In the genomic region with DNA sequence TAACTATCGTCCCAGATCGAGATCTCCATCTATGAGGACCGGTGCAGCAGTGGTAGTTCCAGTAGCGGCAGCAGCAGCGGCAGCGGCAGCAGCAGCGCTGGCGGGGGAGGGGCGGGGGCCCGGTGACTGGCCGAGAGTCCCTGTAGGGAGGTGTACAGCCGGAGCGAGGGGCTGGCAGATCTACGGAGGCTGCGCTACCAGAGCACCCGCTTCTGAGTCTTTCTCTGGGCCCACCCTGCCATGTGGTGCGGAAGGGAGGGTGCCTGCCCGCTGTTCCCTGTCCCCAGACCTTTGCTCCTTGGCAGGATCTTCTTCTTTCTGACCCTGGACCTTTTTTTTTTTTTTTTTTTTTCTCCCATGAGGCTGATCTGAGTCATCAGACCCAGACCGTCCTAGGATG, we compare ENCODE assay signal across 8 mouse cellular contexts. TPM values are rescaled to one million over a fixed set of nuclear protein-coding genes. Genes with fewer than 3 reads are reported as not detected.
A peak's percentile ranks its signal among the peaks of the same experiment; 100 is the strongest.
DNase-seq lines count a peak whose midpoint lies in the region; ATAC-seq lines count a peak whose summit lies in the region.

No protein-coding gene starts in this region.

- H3K27me3 ChIP-seq in embryonic facial prominence, embryonic 10.5 days (replicated peaks; ENCODE audit: low read depth, poor library complexity, severe bottlenecking), result peaks cover 46% of the 10 kb centered on the region
- H3K27me3 ChIP-seq in hindbrain, embryonic 13.5 days, result peaks cover 26% of the 10 kb centered on the region
- H3K27me3 ChIP-seq in limb, embryonic 15.5 days, result peaks cover 27% of the 10 kb centered on the region
- H3K27me3 ChIP-seq in stomach, embryonic 16.5 days (ENCODE audit: control insufficient read depth, insufficient read depth, low read length), result no peaks in the 10 kb centered on the region

- H3K36me3 ChIP-seq in embryonic facial prominence, embryonic 10.5 days (replicated peaks), result no peaks in the 10 kb centered on the region
- H3K36me3 ChIP-seq in hindbrain, embryonic 13.5 days, result peaks cover 38% of the 10 kb centered on the region
- no peaks in the 10 kb centered on the region for H3K36me3 ChIP-seq in limb, embryonic 15.5 days
- no peaks in the 10 kb centered on the region for H3K36me3 ChIP-seq in stomach, embryonic 16.5 days (ENCODE audit: control insufficient read depth, insufficient read depth, low read length)

- peak; percentile 46 for DNase-seq in right cerebral cortex, postnatal 4 days
- no peak for DNase-seq in right cerebral cortex, postnatal 14 days
- peak; percentile 74 for DNase-seq in embryonic facial prominence, embryonic 10.5 days (ENCODE audit: low spot score)
- no peak for DNase-seq in right cerebral cortex, adult 2 months (ENCODE audit: low spot score in 2 of 2)

- H3K9ac ChIP-seq in hindbrain, embryonic 13.5 days, result peak overlapping the region; percentile 64
- H3K9ac ChIP-seq in limb, embryonic 15.5 days, result no peak overlapping the region
- H3K9ac ChIP-seq in stomach, embryonic 16.5 days (ENCODE audit: low read length), result no peak overlapping the region

- ATAC-seq in hindbrain, embryonic 13.5 days (ENCODE audit: low FRiP score), result 0 out of 2 replicates have a peak, but pooled peaks have one; percentile 15
- ATAC-seq in limb, embryonic 15.5 days (ENCODE audit: insufficient number of reproducible peaks, low FRiP score, low TSS enrichment, low read depth), result no peak
- no peak for ATAC-seq in stomach, embryonic 16.5 days (ENCODE audit: insufficient read depth, low FRiP score)
- ATAC-seq in frontal cortex, adult (ENCODE audit: low TSS enrichment), result no peak

- H3K27ac ChIP-seq in embryonic facial prominence, embryonic 10.5 days (replicated peaks), result no peak overlapping the region
- H3K27ac ChIP-seq in hindbrain, embryonic 13.5 days, result no peak overlapping the region
- H3K27ac ChIP-seq in limb, embryonic 15.5 days, result no peak overlapping the region
- H3K27ac ChIP-seq in stomach, embryonic 16.5 days (ENCODE audit: low read length), result no peak overlapping the region

- H3K4me1 ChIP-seq in embryonic facial prominence, embryonic 10.5 days, result peaks cover 13% of the 10 kb centered on the region
- H3K4me1 ChIP-seq in hindbrain, embryonic 13.5 days (replicated peaks), result peaks cover 16% of the 10 kb centered on the region
- H3K4me1 ChIP-seq in limb, embryonic 15.5 days, result peaks cover 5% of the 10 kb centered on the region
- H3K4me1 ChIP-seq in stomach, embryonic 16.5 days (ENCODE audit: control insufficient read depth, insufficient read depth, low read length), result no peaks in the 10 kb centered on the region

- no peaks in the 10 kb centered on the region for H3K9me3 ChIP-seq in embryonic facial prominence, embryonic 10.5 days
- no peaks in the 10 kb centered on the region for H3K9me3 ChIP-seq in hindbrain, embryonic 13.5 days
- no peaks in the 10 kb centered on the region for H3K9me3 ChIP-seq in limb, embryonic 15.5 days
- no peaks in the 10 kb centered on the region for H3K9me3 ChIP-seq in stomach, embryonic 16.5 days (replicated peaks; ENCODE audit: control insufficient read depth, low read length)

- H3K4me2 ChIP-seq in hindbrain, embryonic 13.5 days, result peak overlapping the region; percentile 53
- peak overlapping the region; percentile 34 for H3K4me2 ChIP-seq in limb, embryonic 15.5 days
- H3K4me2 ChIP-seq in stomach, embryonic 16.5 days (ENCODE audit: low read depth, low read length), result peak overlapping the region; percentile 18; the same call in 1 of the 2 replicates

- peak overlapping the region; percentile 46 for H3K4me3 ChIP-seq in embryonic facial prominence, embryonic 10.5 days
- peak overlapping the region; percentile 24 for H3K4me3 ChIP-seq in hindbrain, embryonic 13.5 days
- no peak overlapping the region for H3K4me3 ChIP-seq in limb, embryonic 15.5 days
- no peak overlapping the region for H3K4me3 ChIP-seq in stomach, embryonic 16.5 days (replicated peaks; ENCODE audit: low read length)

- 3% methylated on average over 19 of the region's 19 CpGs for WGBS in embryonic facial prominence, embryonic 10.5 days
- 2% methylated on average over 19 of the region's 19 CpGs for WGBS in hindbrain, embryonic 13.5 days
- under 1% methylated on average over 19 of the region's 19 CpGs for WGBS in limb, embryonic 15.5 days
- WGBS in stomach, embryonic 16.5 days, result 1% methylated on average over 19 of the region's 19 CpGs

RNA-seq across cellular contexts. Expression of gene Golga7b, which starts 21.0 kb away (rescaled TPM):
- 0.58 and 1.2 TPM in 2 replicates for polyA plus RNA-seq in embryonic facial prominence, embryonic 10.5 days (2016; fragmentation: Nextera tagmentation; extraction: Ambion mirVana)
- 38.8 and 40.0 TPM in 2 replicates for polyA plus RNA-seq in hindbrain, embryonic 13.5 days (2015; fragmentation: Nextera tagmentation; extraction: Ambion mirVana)
- polyA plus RNA-seq in limb, embryonic 15.5 days (2015; fragmentation: Nextera tagmentation; extraction: Ambion mirVana), result 0.36 and 0.45 TPM in 2 replicates
- 1.1 and 1.2 TPM in 2 replicates for polyA plus RNA-seq in stomach, embryonic 16.5 days (2015; fragmentation: Nextera tagmentation; extraction: Ambion mirVana)

Comparison
In these comparisons a context has a peak if more than half of its experiments do, and no peak if none do; other contexts are left out.
1. DNase-seq: peak in right cerebral cortex, postnatal 4 days (single experiment) and embryonic facial prominence, embryonic 10.5 days (single experiment); none in right cerebral cortex, postnatal 14 days (single experiment) and right cerebral cortex, adult 2 months (0 of 2).
2. H3K4me3 ChIP-seq: peak in embryonic facial prominence, embryonic 10.5 days (single experiment) and hindbrain, embryonic 13.5 days (single experiment); none in limb, embryonic 15.5 days (single experiment) and stomach, embryonic 16.5 days (single experiment).
3. RNA of gene Golga7b, which starts 21.0 kb away (polyA plus RNA-seq): 38.8 to 40.0 TPM in hindbrain, embryonic 13.5 days; 0.58 to 1.2 TPM in embryonic facial prominence, embryonic 10.5 days, 1.1 to 1.2 TPM in stomach, embryonic 16.5 days and 0.36 to 0.45 TPM in limb, embryonic 15.5 days; every median in the first group is over 10 times any median in the second.
4. Peak in every context shown above with its lines, with median percentiles within 50 percentile points of each other: H3K4me2 ChIP-seq.